Mouse (Mus musculus) heart, embryonic 11.5 days (tissue): ENCODE measurements around the gene Tmem59l. TPM values are rescaled to one million over a fixed set of nuclear protein-coding genes. Genes with fewer than 3 reads are reported as not detected.

Source experiments
- ATAC-seq: fragments of 200-750 bp; cut with Nextera tagmentation; replicated peaks from 2 replicates; pipeline ENCODE4 v1.8.0; 2017; ENCODE audit warnings: moderate library complexity; ENCODE audit not compliant: insufficient number of reproducible peaks, low FRiP score, low TSS enrichment
- H3K27ac ChIP-seq: fragments of 300-500 bp; sonication (generic); 2 replicates; pipeline ENCODE4 v1.5.1; 2014; ENCODE audit warnings: mild to moderate bottlenecking, low read depth, low read length
- H3K27me3 ChIP-seq: fragments of 300-500 bp; sonication (generic); 2 replicates; pipeline ENCODE4 v1.6.1; 2014; ENCODE audit warnings: mild to moderate bottlenecking, low read length, mixed read lengths; ENCODE audit not compliant: control insufficient read depth, insufficient read depth
- H3K36me3 ChIP-seq: fragments of 300-500 bp; sonication (generic); 2 replicates; pipeline ENCODE4 v1.6.1; 2014; ENCODE audit warnings: mild to moderate bottlenecking, low read length, moderate library complexity, mixed read lengths; ENCODE audit not compliant: control insufficient read depth, insufficient read depth
- H3K4me1 ChIP-seq: fragments of 300-500 bp; sonication (generic); 2 replicates; pipeline ENCODE4 v1.6.1; 2014; ENCODE audit warnings: low read length; ENCODE audit not compliant: control insufficient read depth, insufficient read depth
- H3K4me2 ChIP-seq: fragments of 300-500 bp; sonication (generic); 2 replicates; pipeline ENCODE4 v1.6.1; 2014; ENCODE audit warnings: mild to moderate bottlenecking, moderate library complexity
- H3K4me3 ChIP-seq: fragments of 300-500 bp; sonication (generic); 2 replicates; pipeline ENCODE4 v1.5.1; 2014; ENCODE audit warnings: low read depth, low read length
- H3K9ac ChIP-seq: fragments of 300-500 bp; sonication (generic); 2 replicates; pipeline ENCODE4 v1.6.1; 2014; ENCODE audit warnings: mild to moderate bottlenecking, low read depth, low read length, moderate library complexity
- H3K9me3 ChIP-seq: fragments of 300-500 bp; sonication (generic); replicated peaks from 2 replicates; pipeline ENCODE4 v1.6.1; 2016; ENCODE audit warnings: low read length; ENCODE audit not compliant: control insufficient read depth
- WGBS: fragments of 180-500 bp; shearing (Covaris S2); extraction: QIAGEN DNeasy Blood & Tissue Kit; methylation state at CpG from one replicate; pipeline ENCODE4 v1.1.7; 2014; ENCODE audit not compliant: insufficient replicate concordance; 5-methylcytosine and 5-hydroxymethylcytosine counted together
- polyA plus RNA-seq: library from polyadenylated mRNA; unstranded; fragments of >200 nt; fragmentation: Nextera tagmentation; extraction: Ambion mirVana; gene quantifications from 2 replicates; pipeline ENCODE4 v1.2.1, GENCODE M21; 2014

The Tmem59l gene
- polyA plus RNA-seq, 1 experiment from 2014 or later: 0.86 TPM

- no peak for ATAC-seq
- Histone ChIP-seq H3K4me2 (no peak overlapping the region), H3K9me3 (no peaks in the 10 kb centered on the region), H3K36me3 (no peaks in the 10 kb centered on the region; the same call in 1 of the 2 replicates), H3K9ac (no peak overlapping the region), H3K4me3 (no peak overlapping the region), H3K27me3 (no peaks in the 10 kb centered on the region), H3K27ac (no peak overlapping the region), H3K4me1 (peaks cover 30% of the 10 kb centered on the region)
- 90% methylated on average over 8 of the region's 8 CpGs for WGBS
Observed at GRCm38 (mm10) chr8:70462516-70462813, 24.7 kb downstream of the Tmem59l start.

- H3K36me3 ChIP-seq: no peaks in the 10 kb centered on the region; the same call in 1 of the 2 replicates
- ATAC-seq: no peak; the same call in 1 of the 2 replicates
- H3K4me3 ChIP-seq: no peak overlapping the region
- H3K9me3 ChIP-seq: no peaks in the 10 kb centered on the region
- WGBS: 69% methylated on average over 16 of the region's 16 CpGs
- no peaks in the 10 kb centered on the region for H3K27me3 ChIP-seq
- H3K4me2 ChIP-seq: no peak overlapping the region
- H3K27ac ChIP-seq: no peak overlapping the region
- H3K9ac ChIP-seq: no peak overlapping the region
- peaks cover 25% of the 10 kb centered on the region for H3K4me1 ChIP-seq
Observed at GRCm38 (mm10) chr8:70461765-70462515, 25.2 kb downstream of the Tmem59l start.

- Histone ChIP-seq H3K4me3 (no peak overlapping the region), H3K4me1 (peaks cover 17% of the 10 kb centered on the region), H3K9me3 (no peaks in the 10 kb centered on the region), H3K36me3 (no peaks in the 10 kb centered on the region; the same call in 1 of the 2 replicates), H3K9ac (no peak overlapping the region), H3K4me2 (no peak overlapping the region), H3K27ac (no peak overlapping the region), H3K27me3 (no peaks in the 10 kb centered on the region)
- no peak for ATAC-seq
- WGBS: 65% methylated on average over 9 of the region's 9 CpGs
Observed at GRCm38 (mm10) chr8:70460606-70461005, 26.6 kb downstream of the Tmem59l start.

- Histone ChIP-seq H3K4me2 (no peak overlapping the region), H3K4me3 (no peak overlapping the region), H3K9me3 (no peaks in the 10 kb centered on the region), H3K36me3 (no peaks in the 10 kb centered on the region; the same call in 1 of the 2 replicates), H3K27ac (no peak overlapping the region), H3K27me3 (no peaks in the 10 kb centered on the region), H3K4me1 (peaks cover 17% of the 10 kb centered on the region), H3K9ac (no peak overlapping the region)
- no peak for ATAC-seq
- 88% methylated on average over 5 of the region's 5 CpGs for WGBS
Observed at GRCm38 (mm10) chr8:70460199-70460598, 27.0 kb downstream of the Tmem59l start.

GRCm38 (mm10) chr8:70459636-70460035, 27.5 kb downstream of the Tmem59l start:
- no peak for ATAC-seq
- H3K27ac ChIP-seq: no peak overlapping the region
- H3K9ac ChIP-seq: no peak overlapping the region
- H3K36me3 ChIP-seq: no peaks in the 10 kb centered on the region; the same call in 1 of the 2 replicates
- no peaks in the 10 kb centered on the region for H3K27me3 ChIP-seq
- H3K9me3 ChIP-seq: no peaks in the 10 kb centered on the region
- H3K4me3 ChIP-seq: no peak overlapping the region
- WGBS: 96% methylated on average over 2 of the region's 2 CpGs
- peaks cover 18% of the 10 kb centered on the region for H3K4me1 ChIP-seq
- no peak overlapping the region for H3K4me2 ChIP-seq

GRCm38 (mm10) chr8:70458462-70458861, 28.7 kb downstream of the Tmem59l start:
- H3K27ac ChIP-seq: no peak overlapping the region
- no peak for ATAC-seq
- peaks cover 28% of the 10 kb centered on the region for H3K4me1 ChIP-seq
- H3K36me3 ChIP-seq: no peaks in the 10 kb centered on the region; the same call in 1 of the 2 replicates
- no peaks in the 10 kb centered on the region for H3K9me3 ChIP-seq
- no peak overlapping the region for H3K9ac ChIP-seq
- WGBS: 76% methylated on average over 3 of the region's 3 CpGs
- H3K27me3 ChIP-seq: no peaks in the 10 kb centered on the region
- no peak overlapping the region for H3K4me3 ChIP-seq
- no peak overlapping the region for H3K4me2 ChIP-seq

GRCm38 (mm10) chr8:70457882-70458281, 29.3 kb downstream of the Tmem59l start:
- Histone ChIP-seq H3K4me2 (no peak overlapping the region), H3K4me3 (no peak overlapping the region), H3K27ac (no peak overlapping the region), H3K27me3 (no peaks in the 10 kb centered on the region), H3K9me3 (no peaks in the 10 kb centered on the region), H3K36me3 (no peaks in the 10 kb centered on the region; the same call in 1 of the 2 replicates), H3K9ac (no peak overlapping the region), H3K4me1 (peaks cover 34% of the 10 kb centered on the region)
- 80% methylated on average over 6 of the region's 6 CpGs for WGBS
- no peak for ATAC-seq

GRCm38 (mm10) chr8:70456996-70457395, 30.2 kb downstream of the Tmem59l start:
- H3K9ac ChIP-seq: no peak overlapping the region
- ATAC-seq: no peak
- peaks cover 2% of the 10 kb centered on the region for H3K27me3 ChIP-seq
- H3K36me3 ChIP-seq: no peaks in the 10 kb centered on the region; the same call in 1 of the 2 replicates
- peaks cover 40% of the 10 kb centered on the region for H3K4me1 ChIP-seq
- WGBS: 80% methylated on average over 1 of the region's 1 CpGs
- H3K9me3 ChIP-seq: no peaks in the 10 kb centered on the region
- no peak overlapping the region for H3K4me2 ChIP-seq
- H3K4me3 ChIP-seq: no peak overlapping the region
- no peak overlapping the region for H3K27ac ChIP-seq

GRCm38 (mm10) chr8:70453852-70454251, 33.3 kb downstream of the Tmem59l start:
- H3K4me1 ChIP-seq: peaks cover 36% of the 10 kb centered on the region
- H3K4me3 ChIP-seq: no peak overlapping the region
- ATAC-seq: no peak
- H3K36me3 ChIP-seq: no peaks in the 10 kb centered on the region; the same call in 1 of the 2 replicates
- no peaks in the 10 kb centered on the region for H3K9me3 ChIP-seq
- no peak overlapping the region for H3K9ac ChIP-seq
- H3K27me3 ChIP-seq: peaks cover 11% of the 10 kb centered on the region
- H3K4me2 ChIP-seq: no peak overlapping the region; the same call in 1 of the 2 replicates
- H3K27ac ChIP-seq: peak overlapping the region; percentile 30
- 47% methylated on average over 5 of the region's 5 CpGs for WGBS
